Mouse (Mus musculus) heart, embryonic 11.5 days (tissue): Measurements from ENCODE around the gene B3gnt6. TPM values are rescaled to one million over a fixed set of nuclear protein-coding genes. Genes with fewer than 3 reads are reported as not detected.
A peak's percentile ranks its signal among the peaks of the same experiment; 100 is the strongest.

Source experiments
- ATAC-seq: fragments of 200-750 bp; cut with Nextera tagmentation; replicated peaks from 2 replicates; pipeline ENCODE4 v1.8.0; 2017; ENCODE audit warnings: moderate library complexity; ENCODE audit not compliant: insufficient number of reproducible peaks, low FRiP score, low TSS enrichment
- H3K27ac ChIP-seq: fragments of 300-500 bp; sonication (generic); 2 replicates; pipeline ENCODE4 v1.5.1; 2014; ENCODE audit warnings: mild to moderate bottlenecking, low read depth, low read length
- H3K27me3 ChIP-seq: fragments of 300-500 bp; sonication (generic); 2 replicates; pipeline ENCODE4 v1.6.1; 2014; ENCODE audit warnings: mild to moderate bottlenecking, low read length, mixed read lengths; ENCODE audit not compliant: control insufficient read depth, insufficient read depth
- H3K36me3 ChIP-seq: fragments of 300-500 bp; sonication (generic); 2 replicates; pipeline ENCODE4 v1.6.1; 2014; ENCODE audit warnings: mild to moderate bottlenecking, low read length, moderate library complexity, mixed read lengths; ENCODE audit not compliant: control insufficient read depth, insufficient read depth
- H3K4me1 ChIP-seq: fragments of 300-500 bp; sonication (generic); 2 replicates; pipeline ENCODE4 v1.6.1; 2014; ENCODE audit warnings: low read length; ENCODE audit not compliant: control insufficient read depth, insufficient read depth
- H3K4me2 ChIP-seq: fragments of 300-500 bp; sonication (generic); 2 replicates; pipeline ENCODE4 v1.6.1; 2014; ENCODE audit warnings: mild to moderate bottlenecking, moderate library complexity
- H3K4me3 ChIP-seq: fragments of 300-500 bp; sonication (generic); 2 replicates; pipeline ENCODE4 v1.5.1; 2014; ENCODE audit warnings: low read depth, low read length
- H3K9ac ChIP-seq: fragments of 300-500 bp; sonication (generic); 2 replicates; pipeline ENCODE4 v1.6.1; 2014; ENCODE audit warnings: mild to moderate bottlenecking, low read depth, low read length, moderate library complexity
- H3K9me3 ChIP-seq: fragments of 300-500 bp; sonication (generic); replicated peaks from 2 replicates; pipeline ENCODE4 v1.6.1; 2016; ENCODE audit warnings: low read length; ENCODE audit not compliant: control insufficient read depth
- WGBS: fragments of 180-500 bp; shearing (Covaris S2); extraction: QIAGEN DNeasy Blood & Tissue Kit; methylation state at CpG from one replicate; pipeline ENCODE4 v1.1.7; 2014; ENCODE audit not compliant: insufficient replicate concordance; 5-methylcytosine and 5-hydroxymethylcytosine counted together
- polyA plus RNA-seq: library from polyadenylated mRNA; unstranded; fragments of >200 nt; fragmentation: Nextera tagmentation; extraction: Ambion mirVana; gene quantifications from 2 replicates; pipeline ENCODE4 v1.2.1, GENCODE M21; 2014

Gene B3gnt6
- polyA plus RNA-seq, 1 experiment from 2014 or later = not detected

- no peak for ATAC-seq
- Histone ChIP-seq H3K27me3 (no peaks in the 10 kb centered on the region), H3K9ac (0 out of 2 replicates have a peak overlapping the region, but pooled peaks have one; percentile 28), H3K4me2 (no peak overlapping the region), H3K4me3 (no peak overlapping the region), H3K4me1 (peaks cover 70% of the 10 kb centered on the region), H3K27ac (0 out of 2 replicates have a peak overlapping the region, but pooled peaks have one; percentile 50), H3K9me3 (no peaks in the 10 kb centered on the region), H3K36me3 (no peaks in the 10 kb centered on the region)
- 30% methylated on average over 8 of the region's 8 CpGs for WGBS
Observed at GRCm38 (mm10) chr7:98160041-98160740, 39.1 kb downstream of the B3gnt6 start.

DNA sequence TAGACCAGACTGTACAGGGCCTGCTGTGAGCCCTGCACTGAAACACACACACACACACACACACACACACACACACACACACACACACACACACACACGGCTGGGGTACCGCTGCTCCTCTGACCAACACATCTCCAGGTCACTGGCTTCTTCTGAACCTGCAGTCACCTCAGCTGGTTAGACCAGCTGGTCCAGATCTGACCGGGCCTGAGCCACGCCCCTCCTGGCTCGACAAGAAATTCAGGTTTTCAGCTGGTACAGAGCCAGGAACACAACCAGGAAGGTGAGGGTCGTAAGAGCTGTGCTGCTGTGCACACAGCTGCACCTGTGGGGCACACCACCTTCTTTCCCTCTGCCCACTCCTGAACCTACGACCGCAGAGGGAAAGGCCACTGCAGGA is 40.8 kb downstream of the B3gnt6 start:
- Histone ChIP-seq H3K4me2 (no peak overlapping the region), H3K9me3 (no peaks in the 10 kb centered on the region), H3K36me3 (no peaks in the 10 kb centered on the region), H3K9ac (no peak overlapping the region), H3K4me3 (no peak overlapping the region), H3K4me1 (peaks cover 62% of the 10 kb centered on the region), H3K27ac (no peak overlapping the region), H3K27me3 (no peaks in the 10 kb centered on the region)
- 40% methylated on average over 8 of the region's 8 CpGs for WGBS
- no peak for ATAC-seq

- H3K4me1 ChIP-seq = peaks cover 57% of the 10 kb centered on the region
- H3K4me2 ChIP-seq = no peak overlapping the region
- H3K4me3 ChIP-seq = no peak overlapping the region
- no peaks in the 10 kb centered on the region for H3K27me3 ChIP-seq
- no peak overlapping the region for H3K27ac ChIP-seq
- ATAC-seq = no peak
- no peaks in the 10 kb centered on the region for H3K9me3 ChIP-seq
- no peaks in the 10 kb centered on the region for H3K36me3 ChIP-seq
- H3K9ac ChIP-seq = no peak overlapping the region
- 41% methylated on average over 5 of the region's 5 CpGs for WGBS
Observed at GRCm38 (mm10) chr7:98157636-98158332, 41.5 kb downstream of the B3gnt6 start.

DNA sequence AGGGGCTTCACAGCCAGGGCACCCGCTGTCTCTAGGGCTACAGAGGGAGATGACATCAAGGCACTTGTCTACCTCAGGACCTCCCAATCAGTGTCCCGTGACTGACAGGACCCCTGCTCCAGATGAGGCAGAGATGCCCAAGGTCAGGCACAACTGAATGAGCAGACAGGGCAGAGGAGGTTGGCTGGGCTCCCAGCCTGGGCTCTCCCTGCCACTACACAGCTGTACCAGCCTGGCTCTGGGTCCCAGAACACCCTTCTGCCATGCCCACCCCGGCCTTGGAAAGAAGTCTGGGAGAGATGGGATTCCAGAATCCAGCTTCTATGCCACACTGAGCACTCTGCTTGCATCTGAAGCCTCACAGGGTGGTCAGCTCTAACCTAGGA is 43.0 kb downstream of the B3gnt6 start:
- Histone ChIP-seq H3K4me3 (no peak overlapping the region), H3K27me3 (no peaks in the 10 kb centered on the region), H3K9ac (no peak overlapping the region), H3K27ac (peak overlapping the region; percentile 37), H3K4me1 (peaks cover 53% of the 10 kb centered on the region), H3K9me3 (no peaks in the 10 kb centered on the region), H3K36me3 (no peaks in the 10 kb centered on the region), H3K4me2 (no peak overlapping the region)
- ATAC-seq = peak; percentile 25; the same call in 1 of the 2 replicates
- 20% methylated on average over 3 of the region's 3 CpGs for WGBS

GRCm38 (mm10) chr7:98155546-98156279 is 43.6 kb downstream of the B3gnt6 start:
- Histone ChIP-seq H3K4me3 (no peak overlapping the region), H3K27ac (peak overlapping the region; percentile 38), H3K36me3 (no peaks in the 10 kb centered on the region), H3K4me1 (peaks cover 48% of the 10 kb centered on the region), H3K4me2 (0 out of 2 replicates have a peak overlapping the region, but pooled peaks have one; percentile 6), H3K9ac (no peak overlapping the region), H3K9me3 (no peaks in the 10 kb centered on the region), H3K27me3 (no peaks in the 10 kb centered on the region)
- 10% methylated on average over 7 of the region's 8 CpGs for WGBS
- ATAC-seq = peak; percentile 64

DNA sequence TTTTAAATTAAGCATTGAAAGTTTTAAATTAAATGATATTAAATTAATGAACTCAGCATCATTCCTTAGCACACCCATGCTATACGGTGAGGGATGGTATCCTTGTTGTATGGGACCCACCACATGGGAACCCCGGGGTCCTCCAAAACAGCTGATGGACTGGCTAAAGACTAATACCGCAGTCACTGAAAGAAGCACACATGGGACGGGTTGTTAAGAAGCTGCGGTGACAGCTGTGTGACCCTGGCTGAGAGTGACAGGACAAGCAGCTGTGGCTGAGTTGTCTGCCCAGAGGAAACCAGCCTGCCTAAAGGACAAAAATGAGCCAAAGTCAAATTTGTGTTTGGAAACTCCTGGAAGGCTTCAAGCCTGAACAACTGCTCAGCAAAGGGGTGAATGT is 45.4 kb downstream of the B3gnt6 start:
- H3K27ac ChIP-seq = no peak overlapping the region
- no peak overlapping the region for H3K9ac ChIP-seq
- H3K36me3 ChIP-seq = no peaks in the 10 kb centered on the region
- H3K4me1 ChIP-seq = peaks cover 48% of the 10 kb centered on the region
- no peaks in the 10 kb centered on the region for H3K9me3 ChIP-seq
- no peak for ATAC-seq
- H3K4me3 ChIP-seq = no peak overlapping the region
- 57% methylated on average over 5 of the region's 5 CpGs for WGBS
- H3K27me3 ChIP-seq = no peaks in the 10 kb centered on the region
- no peak overlapping the region for H3K4me2 ChIP-seq

- Histone ChIP-seq H3K4me3 (no peak overlapping the region), H3K9ac (no peak overlapping the region), H3K4me1 (peaks cover 43% of the 10 kb centered on the region), H3K4me2 (no peak overlapping the region), H3K9me3 (no peaks in the 10 kb centered on the region), H3K36me3 (no peaks in the 10 kb centered on the region), H3K27me3 (no peaks in the 10 kb centered on the region), H3K27ac (no peak overlapping the region)
- ATAC-seq = no peak
- 47% methylated on average over 3 of the region's 3 CpGs for WGBS
Observed at GRCm38 (mm10) chr7:98153345-98153744, 45.9 kb downstream of the B3gnt6 start.

DNA sequence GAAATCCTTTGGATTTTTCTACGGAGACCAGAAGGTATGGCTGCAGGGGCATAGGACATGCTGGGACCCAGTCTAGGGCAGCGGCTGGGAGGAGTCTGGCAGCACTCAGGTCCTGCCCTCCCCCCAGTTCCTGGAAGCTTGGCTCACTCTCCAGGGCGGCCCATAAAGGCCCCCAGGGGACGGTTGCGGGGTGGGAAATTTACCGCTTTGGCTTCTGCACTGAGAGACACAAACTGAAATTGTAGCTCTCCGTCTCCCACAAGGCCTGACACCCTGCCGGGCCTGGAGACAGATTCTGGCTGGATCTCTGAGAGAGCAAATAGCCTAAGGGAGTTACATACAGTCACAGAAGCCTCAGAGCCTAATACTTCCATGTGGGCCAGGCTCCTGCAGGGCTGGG is 46.9 kb downstream of the B3gnt6 start:
- Histone ChIP-seq H3K4me1 (peaks cover 40% of the 10 kb centered on the region), H3K9ac (no peak overlapping the region), H3K36me3 (no peaks in the 10 kb centered on the region), H3K27me3 (no peaks in the 10 kb centered on the region), H3K4me2 (no peak overlapping the region), H3K4me3 (no peak overlapping the region), H3K9me3 (no peaks in the 10 kb centered on the region), H3K27ac (no peak overlapping the region)
- no peak for ATAC-seq
- WGBS = 58% methylated on average over 8 of the region's 8 CpGs
